Mouse (Mus musculus): ENCODE results near the gene Gm10570. TPM values are rescaled to one million over a fixed set of nuclear protein-coding genes. Genes with fewer than 3 reads are reported as not detected.

Gene Gm10570
- polyA plus RNA-seq (2015; fragmentation: Illumina TruSeq; extraction: RNeasy Lipid Tissue Mini Kit (QIAGEN cat#74804); ENCODE audit: low read depth, low replicate concordance) = 1.2 TPM

DNA sequence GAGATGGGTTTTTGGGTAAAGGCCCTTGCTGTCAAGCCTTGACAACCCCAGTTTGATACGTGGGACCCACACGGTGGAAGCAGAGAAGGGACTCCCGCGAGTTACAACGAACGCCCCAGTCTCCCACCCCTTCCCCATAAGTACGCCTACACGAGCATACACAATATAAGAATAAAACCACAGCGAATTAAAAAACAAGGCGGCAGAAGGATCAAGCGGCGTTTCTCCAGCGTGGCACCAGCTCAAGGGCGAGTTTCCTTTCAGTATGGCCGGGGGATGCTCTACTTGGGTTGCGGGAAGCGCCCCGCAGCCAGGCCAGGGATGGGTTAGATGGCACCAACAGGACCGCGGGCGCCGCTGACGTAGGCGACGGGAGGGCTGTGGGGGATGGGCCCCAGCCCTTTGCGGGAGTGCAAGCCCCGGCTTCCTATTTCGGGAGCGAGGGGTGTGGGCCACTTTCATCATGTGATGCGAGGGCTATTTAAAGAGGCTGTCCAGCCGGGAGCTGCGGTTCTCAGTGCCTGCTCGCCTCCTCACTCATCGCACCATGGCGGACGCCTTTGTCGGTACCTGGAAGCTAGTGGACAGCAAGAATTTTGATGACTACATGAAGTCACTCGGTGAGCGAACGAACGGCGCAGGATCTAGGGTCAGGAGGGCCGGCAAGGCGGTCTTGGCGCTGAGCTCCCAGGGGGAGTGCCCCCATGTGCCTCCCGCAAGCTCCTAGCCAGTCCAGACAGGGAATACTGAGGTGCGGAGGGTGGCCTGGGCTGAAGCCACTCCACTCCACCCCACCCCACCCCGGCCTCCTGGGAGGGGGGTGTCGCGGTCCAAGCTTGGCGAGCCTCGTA, at the start of gene Gm10570, which contains the start of gene Fabp3:
TSS of gene Gm10570 (minus strand) at position 444 of the 851 bp plus-strand sequence.
TSS of gene Fabp3 (plus strand) at position 365 of the 851 bp plus-strand sequence.

GRCm38 (mm10) chr4:130279105-130279504, 29.4 kb downstream of the Gm10570 start, which contains the start of gene Serinc2:
Serinc2 (minus strand) TSS chr4:130279205.

Other genes starting within 250 kb of the Gm10570 start
- gene Pef1, start 206.1 kb downstream of the Gm10570 start, polyA plus RNA-seq (2015; fragmentation: Illumina TruSeq; extraction: RNeasy Lipid Tissue Mini Kit (QIAGEN cat#74804); ENCODE audit: low read depth, low replicate concordance) = 104 TPM
- 3.6 TPM for gene Hcrtr1, start 169.3 kb downstream of the Gm10570 start, polyA plus RNA-seq (2015; fragmentation: Illumina TruSeq; extraction: RNeasy Lipid Tissue Mini Kit (QIAGEN cat#74804); ENCODE audit: low read depth, low replicate concordance)
- 9.7 TPM for gene Tinagl1, start 133.6 kb downstream of the Gm10570 start, polyA plus RNA-seq (2015; fragmentation: Illumina TruSeq; extraction: RNeasy Lipid Tissue Mini Kit (QIAGEN cat#74804); ENCODE audit: low read depth, low replicate concordance)
- not detected for gene Gm853, start 86.3 kb downstream of the Gm10570 start, polyA plus RNA-seq (2015; fragmentation: Illumina TruSeq; extraction: RNeasy Lipid Tissue Mini Kit (QIAGEN cat#74804); ENCODE audit: low read depth, low replicate concordance)
- 6.9 TPM for gene Serinc2, start 29.5 kb downstream of the Gm10570 start, polyA plus RNA-seq (2015; fragmentation: Illumina TruSeq; extraction: RNeasy Lipid Tissue Mini Kit (QIAGEN cat#74804); ENCODE audit: low read depth, low replicate concordance)
- 237 TPM for gene Fabp3, start 79 bp downstream of the Gm10570 start, polyA plus RNA-seq (2015; fragmentation: Illumina TruSeq; extraction: RNeasy Lipid Tissue Mini Kit (QIAGEN cat#74804); ENCODE audit: low read depth, low replicate concordance)
- gene Zcchc17, start 51.3 kb upstream of the Gm10570 start, polyA plus RNA-seq (2015; fragmentation: Illumina TruSeq; extraction: RNeasy Lipid Tissue Mini Kit (QIAGEN cat#74804); ENCODE audit: low read depth, low replicate concordance) = 87.5 TPM
- 26.5 TPM for gene Snrnp40, start 51.5 kb upstream of the Gm10570 start, polyA plus RNA-seq (2015; fragmentation: Illumina TruSeq; extraction: RNeasy Lipid Tissue Mini Kit (QIAGEN cat#74804); ENCODE audit: low read depth, low replicate concordance)